Mouse (Mus musculus) layer of hippocampus, adult 2 months (tissue): ENCODE data around the gene Mark1. TPM values are rescaled to one million over a fixed set of nuclear protein-coding genes. Genes with fewer than 3 reads are reported as not detected.
A peak's percentile ranks its signal among the peaks of the same experiment; 100 is the strongest.

Experiments
- DNase-seq, 2 experiments: peaks; one replicate each; pipeline ENCODE4 v3.0.0; 2022; ENCODE audit warnings: low spot score in 2 of 2
- H3K27ac ChIP-seq: fragments of 200-600 bp; 2 replicates; pipeline ENCODE4 v1.8.1; 2022
- H3K4me3 ChIP-seq: fragments of 200-600 bp; 2 replicates; pipeline ENCODE4 v1.8.1; 2022; ENCODE audit warnings: mild to moderate bottlenecking
- CTCF ChIP-seq: fragments of 200-600 bp; conservative IDR thresholded peaks from 2 replicates; pipeline ENCODE4 v1.8.1; 2022; ENCODE audit warnings: antibody characterized with exemption, mild to moderate bottlenecking, moderate library complexity
- total RNA-seq, 2 experiments: library from RNA; stranded (reverse); gene quantifications; 2 replicates each; pipeline ENCODE4 v1.2.3; 2021

The Mark1 gene
- total RNA-seq, 2 experiments from 2014 or later, result 49.4 to 51.6 TPM

- no peak for DNase-seq
- H3K4me3 ChIP-seq, result peak overlapping the region; percentile 82
Measured at GRCm38 (mm10) chr1:184997466-184997865, 1.9 kb downstream of the Mark1 start.

DNA sequence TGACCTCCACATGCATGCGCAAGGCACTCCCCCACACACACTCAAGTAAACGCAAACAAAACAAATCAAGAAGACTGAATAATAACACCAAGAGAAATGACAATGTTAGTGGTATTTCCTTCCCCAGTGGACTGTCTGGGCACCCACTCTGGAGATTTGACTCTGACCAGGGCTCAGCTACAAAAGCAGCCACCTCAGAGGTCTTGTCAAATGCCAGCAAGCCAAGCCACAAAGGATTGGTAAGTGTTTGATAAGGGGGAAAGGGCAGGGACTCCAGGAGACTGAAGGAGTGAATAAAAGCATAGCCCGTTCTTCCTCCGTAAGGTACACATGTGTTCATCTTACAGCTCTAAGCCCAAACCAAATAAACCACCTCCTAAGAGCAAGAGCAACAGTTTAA, 4.0 kb downstream of the Mark1 start:
- DNase-seq, result no peak
- Histone ChIP-seq H3K27ac (no peak overlapping the region), H3K4me3 (no peak overlapping the region)
- TF ChIP-seq CTCF, result no peak

More at GRCm38 (mm10) chr1:184997466-184997865, 1.9 kb downstream of the Mark1 start:
- no peak for TF ChIP-seq CTCF
- H3K27ac ChIP-seq, result peak overlapping the region; percentile 93; the same call in 1 of the 2 replicates

GRCm38 (mm10) chr1:184991191-184991590, 8.2 kb downstream of the Mark1 start:
- no peak for DNase-seq
- Histone ChIP-seq H3K27ac (no peak overlapping the region), H3K4me3 (no peak overlapping the region)
- TF ChIP-seq CTCF, result no peak

- no peak for DNase-seq
- no peak overlapping the region for H3K27ac ChIP-seq
- no peak for TF ChIP-seq CTCF
- no peak overlapping the region for H3K4me3 ChIP-seq
Measured at GRCm38 (mm10) chr1:184986748-184987147, 12.6 kb downstream of the Mark1 start.

DNA sequence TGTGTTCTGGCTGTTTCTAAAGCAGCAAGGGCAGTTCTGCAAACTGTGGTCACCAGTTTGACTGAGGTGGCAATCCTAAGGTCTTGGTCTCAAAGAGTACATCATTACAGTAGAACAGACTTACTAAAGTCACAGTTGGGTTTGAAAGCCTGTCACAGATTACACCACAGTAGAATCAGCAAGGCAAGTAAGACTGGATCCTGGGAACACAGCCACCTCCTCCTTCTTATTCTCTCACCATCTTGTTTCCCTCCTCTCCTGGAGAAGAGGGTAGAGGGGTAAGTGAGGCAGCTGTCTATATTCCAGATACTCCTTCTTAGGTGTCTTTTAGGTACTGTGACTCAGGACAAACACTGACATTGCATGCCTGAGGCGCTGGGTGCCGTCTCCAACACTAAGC, 14.6 kb downstream of the Mark1 start:
- Histone ChIP-seq H3K27ac (no peak overlapping the region), H3K4me3 (no peak overlapping the region)
- no peak for TF ChIP-seq CTCF
- no peak for DNase-seq

GRCm38 (mm10) chr1:184983751-184984150, 15.6 kb downstream of the Mark1 start:
- H3K4me3 ChIP-seq, result no peak overlapping the region
- TF ChIP-seq CTCF, result no peak
- DNase-seq, result no peak
- no peak overlapping the region for H3K27ac ChIP-seq

DNA sequence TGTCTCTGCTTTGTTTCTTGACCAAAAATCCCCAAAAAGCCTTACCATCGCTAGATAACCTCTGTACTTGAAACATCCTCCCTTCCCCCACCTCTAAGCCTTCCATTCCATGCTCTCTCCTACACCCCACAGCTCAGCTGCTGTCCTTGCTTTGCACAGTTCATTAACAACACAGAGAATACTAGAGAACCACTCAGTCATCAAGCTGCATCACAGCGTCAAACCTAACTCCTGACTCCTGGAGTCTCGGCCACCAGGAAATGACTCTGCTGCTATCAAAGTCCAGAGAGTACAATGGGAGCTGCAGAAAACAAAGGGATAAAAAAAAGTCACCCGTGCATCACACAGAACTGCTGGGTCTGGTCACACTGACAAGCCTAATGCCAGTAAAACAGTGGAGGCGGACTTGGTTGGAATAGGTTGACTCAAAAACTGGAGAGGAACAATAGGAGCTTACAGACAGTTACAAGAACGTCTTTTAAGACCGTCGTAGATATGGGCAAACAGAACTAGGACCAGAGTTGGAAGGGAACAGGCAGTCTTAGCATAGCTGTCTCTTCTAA, 27.1 kb downstream of the Mark1 start:
- Histone ChIP-seq H3K27ac (no peak overlapping the region), H3K4me3 (no peak overlapping the region)
- no peak for TF ChIP-seq CTCF
- no peak for DNase-seq

- H3K27ac ChIP-seq, result no peak overlapping the region
Measured at GRCm38 (mm10) chr1:184969374-184969773, 30.0 kb downstream of the Mark1 start.

DNA sequence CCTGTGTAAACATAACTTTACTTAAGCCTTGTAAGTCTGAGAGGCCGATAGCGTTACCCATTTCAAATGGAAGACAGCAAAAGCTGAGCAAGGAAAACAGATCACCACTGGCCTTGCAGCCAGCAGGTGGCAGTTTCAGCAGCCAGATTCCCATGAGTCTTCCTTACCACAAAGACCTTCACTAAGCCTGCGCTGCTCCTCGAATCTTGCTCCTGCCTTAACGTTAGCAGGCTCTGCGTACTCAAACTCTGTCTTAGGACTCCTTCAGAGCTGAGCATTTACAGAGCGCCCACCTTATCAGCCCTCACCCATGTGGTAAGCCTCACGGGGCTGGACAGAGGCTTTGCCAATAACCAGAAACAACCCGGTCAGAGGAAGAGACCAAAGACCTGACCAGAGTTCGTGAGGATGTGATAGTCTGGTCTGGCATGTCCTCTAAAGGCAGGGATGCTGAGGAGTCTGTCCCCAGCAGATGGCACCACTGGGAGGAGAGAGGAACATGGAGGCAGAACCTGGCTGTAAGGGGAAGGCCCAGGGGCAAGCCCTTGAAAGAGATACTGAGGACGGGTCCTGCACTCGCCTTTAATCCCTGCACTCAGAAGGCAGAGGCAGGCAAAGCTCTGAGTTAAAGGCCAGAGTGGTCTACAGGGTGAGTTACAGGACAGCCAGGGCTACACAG, 33.5 kb downstream of the Mark1 start:
- H3K4me3 ChIP-seq, result no peak overlapping the region
- H3K27ac ChIP-seq, result peak overlapping the region; percentile 75
- DNase-seq, result peak; percentile 37 to 42
- TF ChIP-seq CTCF, result peak; percentile 73

More at GRCm38 (mm10) chr1:184969374-184969773, 30.0 kb downstream of the Mark1 start:
- no peak for TF ChIP-seq CTCF
- no peak for DNase-seq
- H3K4me3 ChIP-seq, result no peak overlapping the region

DNA sequence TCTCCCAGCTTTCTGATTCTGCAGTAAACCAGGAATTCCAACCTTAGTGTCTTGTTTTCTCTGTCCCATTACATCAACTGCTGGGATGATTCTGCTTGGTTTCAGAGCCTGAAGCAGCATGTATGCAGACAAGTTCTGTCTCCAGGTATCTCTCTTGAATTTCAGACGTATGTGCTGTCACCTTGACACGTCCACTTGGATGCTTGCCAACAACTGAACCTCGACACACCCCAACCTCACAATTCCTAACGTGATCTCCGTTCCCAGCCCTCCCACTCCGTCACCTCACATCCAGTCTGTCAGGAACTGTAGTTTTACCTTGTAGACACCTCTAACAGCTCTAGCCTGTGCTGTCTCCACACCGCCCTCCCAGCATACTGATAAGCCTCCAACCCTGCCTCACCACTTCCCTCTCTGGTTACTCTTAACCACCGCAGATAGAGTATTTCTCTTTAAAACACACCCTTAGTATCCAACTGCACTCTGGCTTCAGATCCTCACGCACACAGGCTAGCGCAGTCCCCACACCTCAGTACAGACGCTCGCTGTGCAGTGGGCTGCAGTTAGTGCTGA, 36.2 kb downstream of the Mark1 start:
- no peak for TF ChIP-seq CTCF
- no peak for DNase-seq
- no peak overlapping the region for H3K4me3 ChIP-seq
- H3K27ac ChIP-seq, result no peak overlapping the region

- no peak for TF ChIP-seq CTCF
- no peak overlapping the region for H3K4me3 ChIP-seq
- H3K27ac ChIP-seq, result no peak overlapping the region
- DNase-seq, result no peak
Measured at GRCm38 (mm10) chr1:184961853-184962252, 37.5 kb downstream of the Mark1 start.

GRCm38 (mm10) chr1:184958818-184959217, 40.6 kb downstream of the Mark1 start:
- peak in 1 of 2 experiments; percentile 38 for DNase-seq
- TF ChIP-seq CTCF, result no peak
- H3K4me3 ChIP-seq, result peak overlapping the region; percentile 4; the same call in 1 of the 2 replicates
- peak overlapping the region; percentile 55; the same call in 1 of the 2 replicates for H3K27ac ChIP-seq

GRCm38 (mm10) chr1:184958388-184958787, 41.0 kb downstream of the Mark1 start:
- no peak for TF ChIP-seq CTCF
- Histone ChIP-seq H3K4me3 (no peak overlapping the region; the same call in 1 of the 2 replicates), H3K27ac (peak overlapping the region; percentile 55; the same call in 1 of the 2 replicates)
- no peak for DNase-seq

GRCm38 (mm10) chr1:184951758-184952157, 47.6 kb downstream of the Mark1 start:
- TF ChIP-seq CTCF, result no peak
- H3K4me3 ChIP-seq, result no peak overlapping the region

More at GRCm38 (mm10) chr1:184951758-184952157, 47.6 kb downstream of the Mark1 start:
- DNase-seq, result no peak
- peak overlapping the region; percentile 36; the same call in 1 of the 2 replicates for H3K27ac ChIP-seq
